Mouse (Mus musculus) brain, embryonic 14.5 days (tissue): ENCODE measurements around the gene Tekt4.

Source experiments
- CTCF ChIP-seq: fragments of 200-500 bp; IDR thresholded peaks from 2 replicates; pipeline ENCODE4 v1.5.1; 2012; ENCODE audit warnings: inconsistent platforms, mild to moderate bottlenecking, moderate library complexity, borderline replicate concordance; ENCODE audit not compliant: insufficient read depth, insufficient read length; ENCODE audit errors: extremely low read depth
- POLR2A ChIP-seq: fragments of 200-500 bp; IDR thresholded peaks from 2 replicates; pipeline ENCODE4 v1.6.1; 2012; ENCODE audit warnings: mild to moderate bottlenecking, inconsistent platforms, borderline replicate concordance; ENCODE audit not compliant: poor library complexity, insufficient read depth, insufficient read length, severe bottlenecking; ENCODE audit errors: extremely low read depth

- TF ChIP-seq POLR2A (no peak), CTCF (no peak)
Measured at GRCm38 (mm10) chr17:25407352-25407751, 47.1 kb upstream of the Tekt4 start.
